8 mouse cellular contexts compared by ENCODE assay signal in genomic region chr15:89172276-89172935, GRCm38 (mm10). TPM values are rescaled to one million over a fixed set of nuclear protein-coding genes. Genes with fewer than 3 reads are reported as not detected.
DNase-seq lines count a peak whose midpoint lies in the region; ATAC-seq and TF ChIP-seq lines count a peak whose summit lies in the region.

No protein-coding gene starts in this region.

- peaks cover 3% of the 10 kb centered on the region for H3K36me3 ChIP-seq in erythroblast, embryonic 14.5 days (ENCODE audit: control insufficient read depth)
- H3K36me3 ChIP-seq in ES-Bruce4 (ENCODE audit: control insufficient read depth, insufficient read depth, low read length, poor library complexity, severe bottlenecking), result peaks cover under 1% of the 10 kb centered on the region; the same call in 1 of the 2 replicates
- peaks cover 21% of the 10 kb centered on the region for H3K36me3 ChIP-seq in heart, embryonic 13.5 days
- H3K36me3 ChIP-seq in liver, embryonic 13.5 days, result peaks cover 5% of the 10 kb centered on the region; the same call in 1 of the 2 replicates
- H3K36me3 ChIP-seq in stomach, postnatal 0 days (ENCODE audit: control insufficient read depth, insufficient read depth, low read length), result peaks cover 5% of the 10 kb centered on the region

- peak overlapping the region; percentile 70 for H3K9ac ChIP-seq in ES-Bruce4 (ENCODE audit: low read depth, poor library complexity, severe bottlenecking)
- H3K9ac ChIP-seq in heart, embryonic 13.5 days, result peak overlapping the region; percentile 89
- H3K9ac ChIP-seq in liver, embryonic 13.5 days, result peak overlapping the region; percentile 65
- peak overlapping the region; percentile 71 for H3K9ac ChIP-seq in stomach, postnatal 0 days (ENCODE audit: low read length)

- peak overlapping the region; percentile 99 for H3K4me2 ChIP-seq in heart, embryonic 13.5 days
- peak overlapping the region; percentile 76 for H3K4me2 ChIP-seq in liver, embryonic 13.5 days
- H3K4me2 ChIP-seq in stomach, postnatal 0 days (replicated peaks; ENCODE audit: low read depth), result peak overlapping the region; percentile 100

- H3K9me3 ChIP-seq in erythroblast, embryonic 14.5 days (ENCODE audit: control insufficient read depth, low read length), result no peaks in the 10 kb centered on the region
- H3K9me3 ChIP-seq in ES-Bruce4 (replicated peaks; ENCODE audit: control insufficient read depth, insufficient read depth, low read length, poor library complexity, severe bottlenecking), result no peaks in the 10 kb centered on the region
- H3K9me3 ChIP-seq in heart, embryonic 13.5 days, result no peaks in the 10 kb centered on the region
- H3K9me3 ChIP-seq in liver, embryonic 13.5 days (replicated peaks), result no peaks in the 10 kb centered on the region
- no peaks in the 10 kb centered on the region for H3K9me3 ChIP-seq in stomach, postnatal 0 days (ENCODE audit: control insufficient read depth, low read length)

- TF ChIP-seq EP300 in ES-Bruce4 (IDR thresholded peaks at IDR 0.05; ENCODE audit: insufficient read depth, low read depth, low read length), result no peak
- TF ChIP-seq EP300 in stomach, postnatal 0 days (optimal IDR thresholded peaks at IDR 0.05), result no peak

- peak overlapping the region; percentile 55 for H3K4me3 ChIP-seq in erythroblast, embryonic 14.5 days (replicated peaks)
- peak overlapping the region; percentile 72 for H3K4me3 ChIP-seq in ES-Bruce4 (ENCODE audit: low read depth, low read length)
- H3K4me3 ChIP-seq in heart, embryonic 13.5 days, result peak overlapping the region; percentile 66
- peak overlapping the region; percentile 60 for H3K4me3 ChIP-seq in liver, embryonic 13.5 days (replicated peaks)
- peak overlapping the region; percentile 57 for H3K4me3 ChIP-seq in stomach, postnatal 0 days (ENCODE audit: low read depth, low read length)

- 39% methylated on average over 17 of the region's 17 CpGs for WGBS in heart, embryonic 13.5 days
- WGBS in liver, embryonic 13.5 days (ENCODE audit: insufficient replicate concordance), result 41% methylated on average over 17 of the region's 17 CpGs
- 45% methylated on average over 17 of the region's 17 CpGs for WGBS in stomach, postnatal 0 days

- no peak for TF ChIP-seq CTCF in ES-Bruce4 (IDR thresholded peaks at IDR 0.05; ENCODE audit: low read depth, low read length)
- TF ChIP-seq CTCF in stomach, postnatal 0 days (IDR thresholded peaks at IDR 0.05; ENCODE audit: low read depth), result no peak

- peaks cover 18% of the 10 kb centered on the region for H3K4me1 ChIP-seq in erythroblast, embryonic 14.5 days (ENCODE audit: control insufficient read depth)
- H3K4me1 ChIP-seq in ES-Bruce4 (ENCODE audit: control insufficient read depth, insufficient read depth, low read length), result peaks cover 20% of the 10 kb centered on the region
- peaks cover 94% of the 10 kb centered on the region for H3K4me1 ChIP-seq in heart, embryonic 13.5 days
- H3K4me1 ChIP-seq in liver, embryonic 13.5 days (replicated peaks), result peaks cover 85% of the 10 kb centered on the region
- peaks cover 34% of the 10 kb centered on the region for H3K4me1 ChIP-seq in stomach, postnatal 0 days (replicated peaks; ENCODE audit: control insufficient read depth, insufficient read depth)

- DNase-seq in liver, embryonic 13.5 days, result no peak
- DNase-seq in stomach, postnatal 0 days (ENCODE audit: low spot score), result no peak
- DNase-seq in left cerebral cortex, postnatal 36 days (ENCODE audit: low spot score in 2 of 2), result no peak
- no peak for DNase-seq in retina, embryonic 14.5 days (ENCODE audit: low spot score)

- no peak overlapping the region for H3K27ac ChIP-seq in ES-Bruce4 (ENCODE audit: insufficient read depth, low read length)
- peak overlapping the region; percentile 61 for H3K27ac ChIP-seq in heart, embryonic 13.5 days (replicated peaks)
- peak overlapping the region; percentile 63 for H3K27ac ChIP-seq in liver, embryonic 13.5 days
- H3K27ac ChIP-seq in stomach, postnatal 0 days (replicated peaks), result peak overlapping the region; percentile 95

- H3K27me3 ChIP-seq in erythroblast, embryonic 14.5 days (ENCODE audit: control insufficient read depth), result peaks cover 52% of the 10 kb centered on the region
- H3K27me3 ChIP-seq in ES-Bruce4 (ENCODE audit: control insufficient read depth, insufficient read depth, low read length, poor library complexity, severe bottlenecking), result no peaks in the 10 kb centered on the region
- no peaks in the 10 kb centered on the region for H3K27me3 ChIP-seq in heart, embryonic 13.5 days (replicated peaks)
- H3K27me3 ChIP-seq in liver, embryonic 13.5 days, result peaks cover 58% of the 10 kb centered on the region
- no peaks in the 10 kb centered on the region for H3K27me3 ChIP-seq in stomach, postnatal 0 days (ENCODE audit: control insufficient read depth, insufficient read depth, low read length)

- intact Hi-C loops in left cerebral cortex, postnatal 36 days (cut with DNase I), result no loop called here

- no peak for ATAC-seq in erythroblast, adult 5-6 weeks (replicated peaks; ENCODE audit: low FRiP score, poor library complexity, severe bottlenecking)
- ATAC-seq in heart, embryonic 13.5 days (ENCODE audit: extremely low read depth, insufficient number of reproducible peaks, low FRiP score, low TSS enrichment), result no peak
- no peak for ATAC-seq in liver, embryonic 13.5 days (ENCODE audit: low read depth)
- ATAC-seq in stomach, postnatal 0 days (ENCODE audit: low FRiP score, low TSS enrichment), result no peak

- no peak for TF ChIP-seq POLR2A in ES-Bruce4 (IDR thresholded peaks at IDR 0.05; ENCODE audit: insufficient read depth, low read length)

RNA-seq across cellular contexts. Expression of gene Plxnb2, which starts 8.2 kb away (rescaled TPM):
- 0.86 and 1.1 TPM in 2 replicates for polyA plus RNA-seq in erythroblast, embryonic 14.5 days (2012)
- total RNA-seq in erythroblast, adult 5-6 weeks (2015; ENCODE audit: low replicate concordance), result 9.6 and 14.2 TPM in 2 replicates
- 4.9 and 6.9 TPM in 2 replicates for total RNA-seq in erythroblast, adult 5-6 weeks (2017; ENCODE audit: low replicate concordance)
- polyA plus RNA-seq in ES-Bruce4 (2011; ENCODE audit: insufficient read depth, insufficient read length, low read depth, missing spikeins), result 86.1 and 96.7 TPM in 2 replicates
- 84.6 and 99.0 TPM in 2 replicates for polyA plus RNA-seq in heart, embryonic 13.5 days (2015; fragmentation: Nextera tagmentation; extraction: Ambion mirVana)
- 20.2 and 21.2 TPM in 2 replicates for polyA plus RNA-seq in liver, embryonic 13.5 days (2015; fragmentation: Nextera tagmentation; extraction: Ambion mirVana)
- polyA plus RNA-seq in stomach, postnatal 0 days (2015; fragmentation: Nextera tagmentation; extraction: Ambion mirVana), result 75.2 and 85.9 TPM in 2 replicates
- total RNA-seq in left cerebral cortex, postnatal 36 days (2021), result 10 to 100 TPM; 42.2 to 54.0 TPM

RNA-seq across cellular contexts. Expression of gene Mapk11, which starts 23.0 kb away (rescaled TPM):
- 0.02 TPM in 1 of 2 replicates, not detected in the other for polyA plus RNA-seq in erythroblast, embryonic 14.5 days (2012)
- total RNA-seq in erythroblast, adult 5-6 weeks (2015; ENCODE audit: low replicate concordance), result not detected in 2 replicates
- 0.17 TPM in 1 of 2 replicates, not detected in the other for total RNA-seq in erythroblast, adult 5-6 weeks (2017; ENCODE audit: low replicate concordance)
- 9.1 and 9.3 TPM in 2 replicates for polyA plus RNA-seq in ES-Bruce4 (2011; ENCODE audit: insufficient read depth, insufficient read length, low read depth, missing spikeins)
- polyA plus RNA-seq in heart, embryonic 13.5 days (2015; fragmentation: Nextera tagmentation; extraction: Ambion mirVana), result 3.8 and 4.0 TPM in 2 replicates
- polyA plus RNA-seq in liver, embryonic 13.5 days (2015; fragmentation: Nextera tagmentation; extraction: Ambion mirVana), result 0.76 and 0.78 TPM in 2 replicates
- polyA plus RNA-seq in stomach, postnatal 0 days (2015; fragmentation: Nextera tagmentation; extraction: Ambion mirVana), result 1.8 and 2.1 TPM in 2 replicates
- 10 to 100 TPM; 45.3 to 54.5 TPM for total RNA-seq in left cerebral cortex, postnatal 36 days (2021)

RNA-seq across cellular contexts. Expression of gene Dennd6b, which starts 23.9 kb away (rescaled TPM):
- 0.62 and 0.88 TPM in 2 replicates for polyA plus RNA-seq in erythroblast, embryonic 14.5 days (2012)
- not detected in 2 replicates for total RNA-seq in erythroblast, adult 5-6 weeks (2015; ENCODE audit: low replicate concordance)
- 0.84 and 1.7 TPM in 2 replicates for total RNA-seq in erythroblast, adult 5-6 weeks (2017; ENCODE audit: low replicate concordance)
- polyA plus RNA-seq in ES-Bruce4 (2011; ENCODE audit: insufficient read depth, insufficient read length, low read depth, missing spikeins), result 9.1 and 10.0 TPM in 2 replicates
- 17.4 and 17.9 TPM in 2 replicates for polyA plus RNA-seq in heart, embryonic 13.5 days (2015; fragmentation: Nextera tagmentation; extraction: Ambion mirVana)
- polyA plus RNA-seq in liver, embryonic 13.5 days (2015; fragmentation: Nextera tagmentation; extraction: Ambion mirVana), result 3.0 and 3.2 TPM in 2 replicates
- 4.1 and 5.3 TPM in 2 replicates for polyA plus RNA-seq in stomach, postnatal 0 days (2015; fragmentation: Nextera tagmentation; extraction: Ambion mirVana)
- total RNA-seq in left cerebral cortex, postnatal 36 days (2021), result 10 to 100 TPM; 39.9 to 52.2 TPM

RNA-seq across cellular contexts. Expression of gene Mapk12, which starts 31.9 kb away (rescaled TPM):
- 0.02 and 0.03 TPM in 2 replicates for polyA plus RNA-seq in erythroblast, embryonic 14.5 days (2012)
- total RNA-seq in erythroblast, adult 5-6 weeks (2015; ENCODE audit: low replicate concordance), result not detected in 2 replicates
- total RNA-seq in erythroblast, adult 5-6 weeks (2017; ENCODE audit: low replicate concordance), result not detected in 2 replicates
- polyA plus RNA-seq in ES-Bruce4 (2011; ENCODE audit: insufficient read depth, insufficient read length, low read depth, missing spikeins), result 33.2 and 38.2 TPM in 2 replicates
- polyA plus RNA-seq in heart, embryonic 13.5 days (2015; fragmentation: Nextera tagmentation; extraction: Ambion mirVana), result 19.0 and 20.4 TPM in 2 replicates
- 1.5 and 1.7 TPM in 2 replicates for polyA plus RNA-seq in liver, embryonic 13.5 days (2015; fragmentation: Nextera tagmentation; extraction: Ambion mirVana)
- polyA plus RNA-seq in stomach, postnatal 0 days (2015; fragmentation: Nextera tagmentation; extraction: Ambion mirVana), result 3.1 and 3.2 TPM in 2 replicates
- total RNA-seq in left cerebral cortex, postnatal 36 days (2021), result 10 to 100 TPM in 1 of 2 experiments, 1 to 10 TPM in 1; 6.1 to 11.1 TPM

RNA-seq across cellular contexts. Expression of gene Ppp6r2, which starts 38.9 kb away (rescaled TPM):
- polyA plus RNA-seq in erythroblast, embryonic 14.5 days (2012), result 9.5 and 14.5 TPM in 2 replicates
- 18.1 and 19.6 TPM in 2 replicates for total RNA-seq in erythroblast, adult 5-6 weeks (2015; ENCODE audit: low replicate concordance)
- total RNA-seq in erythroblast, adult 5-6 weeks (2017; ENCODE audit: low replicate concordance), result 26.2 and 47.5 TPM in 2 replicates
- polyA plus RNA-seq in ES-Bruce4 (2011; ENCODE audit: insufficient read depth, insufficient read length, low read depth, missing spikeins), result 13.3 and 14.3 TPM in 2 replicates
- polyA plus RNA-seq in heart, embryonic 13.5 days (2015; fragmentation: Nextera tagmentation; extraction: Ambion mirVana), result 20.5 and 20.8 TPM in 2 replicates
- 16.2 and 17.1 TPM in 2 replicates for polyA plus RNA-seq in liver, embryonic 13.5 days (2015; fragmentation: Nextera tagmentation; extraction: Ambion mirVana)
- 16.2 and 17.2 TPM in 2 replicates for polyA plus RNA-seq in stomach, postnatal 0 days (2015; fragmentation: Nextera tagmentation; extraction: Ambion mirVana)
- total RNA-seq in left cerebral cortex, postnatal 36 days (2021), result 100 to 1,000 TPM; 162 to 167 TPM

Comparison
In these comparisons a context has a peak if more than half of its experiments do, and no peak if none do; other contexts are left out.
1. RNA of gene Plxnb2, which starts 8.2 kb away (polyA plus RNA-seq): 84.6 to 99.0 TPM in heart, embryonic 13.5 days, 86.1 to 96.7 TPM in ES-Bruce4, 75.2 to 85.9 TPM in stomach, postnatal 0 days and 20.2 to 21.2 TPM in liver, embryonic 13.5 days; 0.86 to 1.1 TPM in erythroblast, embryonic 14.5 days; every median in the first group is over 10 times any median in the second.
2. Peak in every context shown above with its lines, with median percentiles within 50 percentile points of each other: H3K4me3 ChIP-seq, H3K9ac ChIP-seq and H3K4me2 ChIP-seq.